Mouse (Mus musculus) R1 (cell line): ENCODE data around the gene Rhof.

Experiments
- DNase-seq: peaks from one replicate; pipeline ENCODE4 v3.0.0-alpha.2; 2018; ENCODE audit warnings: low read depth, low spot score

The Rhof gene

GRCm38 (mm10) chr5:123132308-123133071 lies at the start of gene Rhof:
Gene Rhof (minus strand): TSS chr5:123132692.
- peak; percentile 97 for DNase-seq

DNA sequence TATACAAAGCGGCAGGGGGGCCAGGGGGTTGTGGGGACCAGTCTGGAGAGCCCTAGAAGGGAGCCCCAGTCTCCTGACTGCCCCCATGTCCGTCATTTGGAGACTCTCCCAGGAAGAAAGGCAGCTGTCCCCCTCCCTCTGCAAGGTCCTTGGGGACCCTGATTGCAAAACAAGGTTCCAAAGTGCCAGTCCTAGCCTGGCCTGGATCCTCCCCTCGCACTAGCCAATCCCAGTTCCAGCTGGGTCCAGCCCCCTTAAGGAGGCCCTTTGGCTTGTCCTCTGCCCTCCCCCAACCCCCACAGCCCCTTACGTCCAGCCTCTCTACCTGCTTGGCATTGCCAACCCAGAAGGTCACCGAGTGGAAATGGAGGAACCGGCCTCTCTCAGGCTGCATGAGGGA lies 49.0 kb upstream of the Rhof start:
- DNase-seq: no peak

GRCm38 (mm10) chr5:123180390-123180789 lies 47.9 kb upstream of the Rhof start:
- DNase-seq: no peak

DNA sequence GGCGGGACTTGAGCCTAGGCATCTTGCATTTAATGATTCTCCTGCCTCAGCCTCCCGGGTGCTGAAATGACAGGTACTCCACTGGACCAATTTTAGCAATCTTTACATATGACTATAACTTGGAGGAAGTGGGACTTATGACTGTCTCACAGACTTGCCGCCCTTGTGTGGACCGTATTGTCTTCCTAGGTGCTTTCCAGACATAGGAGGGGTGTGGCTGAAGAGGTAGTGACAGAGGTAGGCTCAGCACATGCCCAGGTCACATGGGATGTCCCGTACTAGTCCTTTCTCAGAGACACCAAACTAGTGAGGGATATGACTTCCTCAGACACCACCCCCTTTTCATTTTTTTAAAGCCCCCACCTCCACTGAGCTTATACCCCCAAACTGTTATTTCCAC lies 46.3 kb upstream of the Rhof start:
- DNase-seq: no peak

DNA sequence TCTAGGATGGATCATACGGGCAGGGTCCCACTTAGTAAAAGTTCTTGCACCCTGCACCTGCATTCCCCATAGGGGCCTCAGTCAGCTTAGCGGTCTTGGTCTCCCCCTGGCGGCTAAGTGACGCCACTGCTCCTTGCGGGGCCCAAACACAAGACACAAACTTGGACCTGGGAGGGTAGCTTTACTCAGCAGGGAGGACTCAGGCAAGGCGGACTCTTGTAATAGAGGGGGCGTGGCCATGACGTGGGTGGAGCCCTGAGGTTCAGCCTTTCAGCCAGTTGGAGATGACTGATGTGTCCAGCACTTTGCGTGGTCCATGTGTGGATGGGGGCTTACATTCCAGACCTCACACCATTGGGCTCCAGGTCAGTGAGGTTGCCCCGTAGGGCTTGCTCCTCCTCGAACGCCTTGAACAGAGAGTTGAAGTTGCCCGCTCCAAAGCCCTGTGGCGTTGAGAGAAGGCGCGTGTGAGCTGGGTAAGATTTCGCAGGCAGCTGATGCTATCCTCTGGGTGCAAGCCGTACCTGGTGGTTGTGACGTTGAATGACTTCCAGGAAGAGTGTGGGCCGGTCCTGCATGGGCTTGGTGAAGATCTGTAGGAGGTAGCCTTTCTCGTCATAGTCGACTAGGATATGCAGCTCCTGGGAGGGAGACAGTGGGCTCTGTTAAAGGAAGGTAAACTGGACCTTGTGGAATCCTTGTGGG lies 39.3 kb upstream of the Rhof start:
- peak; percentile 96 for DNase-seq

DNA sequence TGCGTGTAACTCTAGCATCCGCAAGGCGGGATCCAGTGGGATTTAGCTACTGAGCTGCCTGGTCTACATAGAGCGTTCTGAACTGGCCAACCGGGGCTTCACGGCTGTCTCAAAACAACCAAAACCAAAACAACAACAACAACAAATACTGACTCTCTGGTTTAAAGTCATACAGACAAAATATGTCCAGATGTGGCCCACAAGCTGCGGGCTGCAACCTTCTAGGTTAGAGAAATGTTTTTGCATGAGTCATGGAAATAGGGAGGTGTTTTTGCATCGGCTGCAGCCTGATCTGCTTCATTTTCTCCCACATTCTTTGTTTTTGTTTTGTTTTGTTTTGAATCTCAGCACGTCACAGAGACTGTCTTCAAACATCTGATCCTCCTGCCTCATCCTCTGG lies 37.9 kb upstream of the Rhof start:
- no peak for DNase-seq

GRCm38 (mm10) chr5:123169284-123169683 lies 36.8 kb upstream of the Rhof start, which contains the start of gene Psmd9:
Gene Psmd9 (plus strand): TSS chr5:123169413.
- no peak for DNase-seq

- no peak for DNase-seq
Measured at GRCm38 (mm10) chr5:123167591-123167990, 35.1 kb upstream of the Rhof start.

GRCm38 (mm10) chr5:123166437-123166836 lies 33.9 kb upstream of the Rhof start:
- DNase-seq: no peak

DNA sequence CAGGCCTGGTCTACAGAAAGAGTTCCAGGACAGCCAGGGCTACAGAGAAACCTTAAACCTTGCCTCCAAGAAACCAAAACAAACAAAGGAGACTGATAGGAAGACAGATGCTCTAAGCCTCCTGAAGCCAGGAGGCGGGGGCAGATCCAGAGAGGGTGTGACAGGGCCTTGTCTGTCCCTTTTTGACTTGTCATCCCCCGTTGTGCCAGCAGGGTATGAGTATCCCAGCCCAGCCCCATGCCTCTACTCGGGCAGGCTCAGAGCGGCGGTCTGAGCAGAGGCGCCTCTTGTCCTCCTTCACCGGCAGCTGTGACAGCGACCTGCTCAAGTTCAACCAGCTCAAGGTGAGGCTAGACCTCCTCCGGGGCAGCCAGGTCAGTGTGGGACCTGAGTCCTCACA lies 30.4 kb upstream of the Rhof start:
- DNase-seq: peak; percentile 81

DNA sequence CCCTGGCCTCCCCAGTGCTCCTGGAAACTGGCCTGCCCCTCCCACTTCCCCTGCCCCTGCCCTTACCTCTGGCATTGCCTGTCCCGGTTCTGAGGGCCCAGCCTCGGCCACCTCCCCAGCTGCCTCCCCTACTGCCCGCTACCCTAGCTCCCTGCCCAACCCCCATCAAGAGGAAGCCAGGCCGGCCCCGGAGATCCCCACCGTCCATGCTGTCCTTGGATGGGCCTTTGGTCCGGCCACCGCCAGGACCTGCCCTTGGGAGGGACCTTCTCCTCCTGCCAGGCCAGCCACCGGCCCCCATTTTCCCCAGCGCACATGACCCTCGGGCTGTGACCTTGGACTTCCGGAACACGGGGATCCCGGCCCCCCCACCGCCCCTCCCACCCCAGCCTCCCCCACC lies 27.8 kb upstream of the Rhof start:
- DNase-seq: no peak

GRCm38 (mm10) chr5:123159866-123160265 lies 27.4 kb upstream of the Rhof start:
- no peak for DNase-seq

- DNase-seq: no peak
Measured at GRCm38 (mm10) chr5:123159446-123159845, 27.0 kb upstream of the Rhof start.

GRCm38 (mm10) chr5:123157972-123158371 lies 25.5 kb upstream of the Rhof start:
- peak; percentile 99 for DNase-seq

DNA sequence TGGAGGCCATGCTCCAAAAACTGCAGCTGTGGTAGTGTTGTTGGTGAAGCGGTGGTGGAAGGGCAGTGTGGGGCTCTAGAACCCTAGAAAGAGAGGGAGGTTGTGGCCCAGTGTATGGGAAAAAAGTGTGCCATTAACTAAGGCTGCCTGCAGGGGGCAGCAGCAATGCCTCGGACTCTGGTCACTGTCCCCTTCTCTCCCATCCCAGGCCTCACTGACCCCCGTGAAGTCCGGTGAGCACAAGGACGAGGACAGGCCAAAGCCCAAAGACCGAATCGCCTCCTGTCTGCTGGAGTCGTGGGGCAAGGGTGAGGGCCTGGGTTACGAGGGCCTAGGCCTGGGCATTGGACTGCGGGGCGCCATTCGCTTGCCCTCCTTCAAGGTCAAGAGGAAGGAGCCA lies 24.3 kb upstream of the Rhof start:
- DNase-seq: peak; percentile 55

DNA sequence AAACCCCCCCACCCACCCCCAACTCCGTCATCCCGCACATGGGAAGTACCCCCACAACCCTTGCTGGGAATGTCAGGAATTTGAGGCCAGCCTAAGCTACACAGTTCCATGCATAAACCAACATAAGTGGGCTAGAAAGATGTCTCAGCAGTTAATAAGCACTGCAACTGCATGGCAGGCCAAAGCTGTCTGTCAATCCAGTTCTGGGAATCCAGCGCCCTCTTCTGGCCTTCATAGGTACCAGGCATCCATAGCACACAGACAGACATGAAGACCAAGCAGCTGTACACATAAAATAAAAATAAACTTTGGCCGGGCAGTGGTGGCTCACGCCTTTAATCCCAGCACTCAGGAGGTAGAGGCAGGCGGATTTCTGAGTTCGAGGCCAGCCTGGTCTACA lies 22.9 kb upstream of the Rhof start:
- peak; percentile 88 for DNase-seq

GRCm38 (mm10) chr5:123152901-123153300 lies 20.4 kb upstream of the Rhof start:
- no peak for DNase-seq

- no peak for DNase-seq
Measured at GRCm38 (mm10) chr5:123151707-123152362, 19.3 kb upstream of the Rhof start.

GRCm38 (mm10) chr5:123151077-123151476 lies 18.6 kb upstream of the Rhof start:
- peak; percentile 97 for DNase-seq

GRCm38 (mm10) chr5:123150641-123151040 lies 18.1 kb upstream of the Rhof start:
- DNase-seq: peak; percentile 92

GRCm38 (mm10) chr5:123149451-123150400 lies 17.2 kb upstream of the Rhof start:
- peak; percentile 97 for DNase-seq
